Mouse (Mus musculus) forebrain, postnatal 0 days (tissue): Measurements from ENCODE around the gene Slit1. TPM values are rescaled to one million over a fixed set of nuclear protein-coding genes. Genes with fewer than 3 reads are reported as not detected.

Experiments used
- ATAC-seq: fragments of 200-750 bp; cut with Nextera tagmentation; 2 replicates; pipeline ENCODE4 v1.8.0; 2017; ENCODE audit warnings: mild to moderate bottlenecking, moderate library complexity
- DNase-seq: peaks from one replicate; pipeline ENCODE4 v3.0.0-alpha.2; 2015
- H3K27ac ChIP-seq: fragments of 300-500 bp; sonication (generic); 2 replicates; pipeline ENCODE4 v1.5.1; 2014; ENCODE audit warnings: low read depth, mild to moderate bottlenecking, antibody characterized with exemption, low read length, moderate library complexity, mixed read lengths
- H3K27me3 ChIP-seq: fragments of 300-500 bp; sonication (generic); 2 replicates; pipeline ENCODE4 v1.6.1; 2014; ENCODE audit warnings: mild to moderate bottlenecking, low read length, mixed read lengths; ENCODE audit not compliant: insufficient read depth
- H3K36me3 ChIP-seq: fragments of 300-500 bp; sonication (generic); 2 replicates; pipeline ENCODE4 v1.6.1; 2014; ENCODE audit warnings: mild to moderate bottlenecking, moderate library complexity; ENCODE audit not compliant: insufficient read depth
- H3K4me1 ChIP-seq: fragments of 300-500 bp; sonication (generic); 2 replicates; pipeline ENCODE4 v1.6.1; 2014; ENCODE audit warnings: antibody characterized with exemption; ENCODE audit not compliant: insufficient read depth
- H3K4me2 ChIP-seq: fragments of 300-500 bp; sonication (generic); 2 replicates; pipeline ENCODE4 v1.6.1; 2014; ENCODE audit warnings: low read depth, mild to moderate bottlenecking, moderate library complexity
- H3K4me3 ChIP-seq: fragments of 300-500 bp; sonication (generic); 2 replicates; pipeline ENCODE4 v1.5.1; 2014; ENCODE audit warnings: low read depth, low read length, mixed read lengths
- H3K9ac ChIP-seq: fragments of 300-500 bp; sonication (generic); 2 replicates; pipeline ENCODE4 v1.6.1; 2014; ENCODE audit warnings: mild to moderate bottlenecking
- H3K9me3 ChIP-seq: fragments of 300-500 bp; sonication (generic); 2 replicates; pipeline ENCODE4 v1.6.1; 2016; ENCODE audit warnings: low read length
- CTCF ChIP-seq: sonication (generic); IDR thresholded peaks from 2 replicates; pipeline ENCODE4 v1.5.1; 2016; ENCODE audit warnings: antibody characterized with exemption, control low read depth, low read depth
- WGBS: fragments of 180-500 bp; shearing (Covaris S2); extraction: QIAGEN DNeasy Blood & Tissue Kit; methylation state at CpG from one replicate; pipeline ENCODE4 v1.1.7; 2014; 5-methylcytosine and 5-hydroxymethylcytosine counted together
- polyA plus RNA-seq: library from polyadenylated mRNA; unstranded; fragments of >200 nt; fragmentation: Nextera tagmentation; extraction: Ambion mirVana; gene quantifications from 2 replicates; pipeline ENCODE4 v1.2.1, GENCODE M21; 2015
- total RNA-seq: library from RNA; depleted of rRNA; stranded (reverse); fragments of >200 nt; gene quantifications from 2 replicates; pipeline ENCODE4 v1.2.3, GENCODE M21; 2014

The Slit1 gene
- total and polyA plus RNA-seq, 2 experiments from 2014 or later = 13.4 to 61.8 TPM

DNA sequence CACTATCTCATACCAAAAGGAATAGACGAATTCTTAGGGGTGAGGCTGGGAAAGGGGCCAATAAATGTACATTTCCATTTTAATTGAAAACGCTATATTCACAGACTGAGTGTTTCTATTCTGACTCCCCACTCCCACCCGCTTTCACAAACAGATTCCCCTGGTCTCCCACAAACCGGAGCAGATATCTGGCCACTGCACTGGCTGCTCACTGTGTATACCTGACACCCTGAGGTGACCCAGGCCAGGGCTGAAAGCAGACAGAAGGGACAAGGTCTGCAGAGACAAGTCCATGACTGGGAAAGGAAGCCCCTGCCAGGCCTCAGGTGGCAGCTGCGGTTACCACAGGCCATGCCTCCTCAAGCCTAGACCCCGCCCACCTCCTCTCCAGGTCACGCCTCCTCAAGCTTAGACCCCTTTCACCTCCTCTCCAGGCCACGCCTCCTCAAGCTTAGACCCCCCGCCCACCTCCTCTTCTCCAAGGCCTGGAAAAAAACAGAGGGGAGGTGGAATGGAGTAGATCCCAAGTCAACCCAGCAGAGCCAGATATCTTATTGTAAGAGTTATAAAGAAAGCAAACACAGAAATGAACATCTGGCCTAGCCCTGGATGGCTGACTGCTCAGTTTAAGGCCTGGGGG is 18.5 kb downstream of the Slit1 start:
- no peak for DNase-seq
- TF ChIP-seq CTCF = no peak
- H3K4me3 ChIP-seq = no peak overlapping the region
- peak; percentile 43 for ATAC-seq
- H3K27ac ChIP-seq = peak overlapping the region; percentile 71
- H3K4me1 ChIP-seq = peaks cover 7% of the 10 kb centered on the region; the same call in 1 of the 2 replicates
- no peak overlapping the region for H3K9ac ChIP-seq
- WGBS = 17% methylated on average over 9 of the region's 9 CpGs
- 0 out of 2 replicates have a peak, but pooled peaks cover 3% of the 10 kb centered on the region for H3K36me3 ChIP-seq
- no peaks in the 10 kb centered on the region for H3K27me3 ChIP-seq
- no peaks in the 10 kb centered on the region for H3K9me3 ChIP-seq
- no peak overlapping the region for H3K4me2 ChIP-seq

DNA sequence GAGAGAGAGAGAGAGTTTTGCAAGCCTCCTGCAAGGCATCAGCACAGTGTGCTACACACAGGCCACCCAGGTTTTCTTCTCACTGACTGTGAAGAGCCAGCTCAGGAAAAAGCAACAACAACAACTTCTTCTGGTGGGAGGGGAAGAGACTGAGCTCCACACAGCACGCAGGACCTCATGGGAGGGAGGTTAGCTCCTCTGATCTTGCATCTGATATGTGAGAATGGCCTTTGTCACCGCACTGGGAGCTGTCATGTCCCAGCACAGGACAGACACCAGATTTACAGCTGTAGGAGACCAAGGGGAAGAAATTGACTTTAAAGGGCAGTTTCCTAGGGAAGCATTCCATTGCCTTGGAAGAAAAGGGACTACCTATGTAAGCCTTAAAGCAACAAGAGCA is 20.1 kb downstream of the Slit1 start:
- DNase-seq (no peak), ATAC-seq (no peak)
- H3K27me3 ChIP-seq = no peaks in the 10 kb centered on the region
- no peak overlapping the region for H3K9ac ChIP-seq
- no peaks in the 10 kb centered on the region for H3K9me3 ChIP-seq
- no peak overlapping the region for H3K4me2 ChIP-seq
- H3K27ac ChIP-seq = no peak overlapping the region
- WGBS = 63% methylated on average over 2 of the region's 2 CpGs
- H3K4me3 ChIP-seq = no peak overlapping the region
- TF ChIP-seq CTCF = no peak
- peaks cover 7% of the 10 kb centered on the region; the same call in 1 of the 2 replicates for H3K4me1 ChIP-seq
- 0 out of 2 replicates have a peak, but pooled peaks cover 3% of the 10 kb centered on the region for H3K36me3 ChIP-seq

DNA sequence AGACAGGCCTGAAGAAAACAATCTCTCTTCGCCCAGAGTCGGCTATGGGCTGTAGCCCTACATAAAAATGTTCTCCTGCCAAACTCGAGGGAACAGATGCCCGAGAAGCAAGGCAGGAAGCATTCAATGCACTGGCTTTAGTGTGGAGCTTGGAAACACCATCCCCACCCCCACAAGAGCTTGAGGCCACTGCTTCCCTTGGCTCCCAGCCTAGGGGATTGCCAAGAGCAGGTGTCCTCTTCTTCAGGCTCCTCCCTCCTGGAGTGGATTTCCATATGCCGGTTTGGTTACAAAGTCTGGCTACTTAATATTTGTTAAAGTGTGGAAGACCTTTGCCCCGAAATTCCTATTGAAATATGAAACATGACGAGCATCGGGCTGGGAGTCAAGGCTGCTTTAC is 24.0 kb downstream of the Slit1 start:
- Histone ChIP-seq H3K4me1 (peaks cover 7% of the 10 kb centered on the region; the same call in 1 of the 2 replicates), H3K9ac (no peak overlapping the region), H3K4me2 (no peak overlapping the region), H3K9me3 (no peaks in the 10 kb centered on the region), H3K27ac (no peak overlapping the region), H3K27me3 (no peaks in the 10 kb centered on the region), H3K4me3 (no peak overlapping the region), H3K36me3 (0 out of 2 replicates have a peak, but pooled peaks cover 2% of the 10 kb centered on the region)
- ATAC-seq = no peak
- no peak for TF ChIP-seq CTCF
- DNase-seq = no peak
- 58% methylated on average over 8 of the region's 8 CpGs for WGBS

GRCm38 (mm10) chr19:41716233-41717218 is 26.9 kb downstream of the Slit1 start:
- no peak overlapping the region for H3K27ac ChIP-seq

GRCm38 (mm10) chr19:41714431-41714917 is 29.0 kb downstream of the Slit1 start:
- no peak overlapping the region for H3K4me3 ChIP-seq
- DNase-seq (no peak), ATAC-seq (no peak)
- TF ChIP-seq CTCF = no peak
- H3K27me3 ChIP-seq = no peaks in the 10 kb centered on the region
- H3K36me3 ChIP-seq = 0 out of 2 replicates have a peak, but pooled peaks cover 2% of the 10 kb centered on the region
- no peak overlapping the region for H3K9ac ChIP-seq
- no peaks in the 10 kb centered on the region for H3K4me1 ChIP-seq
- H3K9me3 ChIP-seq = no peaks in the 10 kb centered on the region
- no peak overlapping the region for H3K27ac ChIP-seq
- no peak overlapping the region for H3K4me2 ChIP-seq
- WGBS = 50% methylated on average over 9 of the region's 9 CpGs

More at GRCm38 (mm10) chr19:41716233-41717218, 26.9 kb downstream of the Slit1 start:
- 0 out of 2 replicates have a peak, but pooled peaks cover 2% of the 10 kb centered on the region for H3K36me3 ChIP-seq
- no peaks in the 10 kb centered on the region for H3K4me1 ChIP-seq
- H3K4me2 ChIP-seq = no peak overlapping the region
- H3K9me3 ChIP-seq = no peaks in the 10 kb centered on the region
- no peaks in the 10 kb centered on the region for H3K27me3 ChIP-seq
- no peak overlapping the region for H3K9ac ChIP-seq
- ATAC-seq (0 out of 2 replicates have a peak, but pooled peaks have one; percentile 21), DNase-seq (no peak)
- no peak for TF ChIP-seq CTCF
- WGBS = 35% methylated on average over 19 of the region's 19 CpGs
- no peak overlapping the region for H3K4me3 ChIP-seq

- ATAC-seq = no peak
- no peaks in the 10 kb centered on the region for H3K9me3 ChIP-seq
- H3K36me3 ChIP-seq = 0 out of 2 replicates have a peak, but pooled peaks cover 2% of the 10 kb centered on the region
- 67% methylated on average over 8 of the region's 8 CpGs for WGBS
- H3K9ac ChIP-seq = no peak overlapping the region
- H3K27ac ChIP-seq = no peak overlapping the region
- no peak overlapping the region for H3K4me3 ChIP-seq
- H3K4me1 ChIP-seq = no peaks in the 10 kb centered on the region
- TF ChIP-seq CTCF = no peak
- H3K4me2 ChIP-seq = no peak overlapping the region
- no peaks in the 10 kb centered on the region for H3K27me3 ChIP-seq
- DNase-seq = no peak
Measured at GRCm38 (mm10) chr19:41712829-41713228, 30.6 kb downstream of the Slit1 start.
